Mouse (Mus musculus) kidney, postnatal 36 days (tissue): ENCODE measurements around the gene Zfp790.
"Not testable (repeated sequence)": the region's sequence is repeated elsewhere in the genome, so short reads cannot be mapped to it uniquely, and the experiment has no call there.

Experiments used
- DNase-seq, 2 experiments: peaks; one replicate each; pipeline ENCODE4 v3.0.0; 2021 to 2022; ENCODE audit warnings: mixed read lengths in 2 of 2

The Zfp790 gene

DNA sequence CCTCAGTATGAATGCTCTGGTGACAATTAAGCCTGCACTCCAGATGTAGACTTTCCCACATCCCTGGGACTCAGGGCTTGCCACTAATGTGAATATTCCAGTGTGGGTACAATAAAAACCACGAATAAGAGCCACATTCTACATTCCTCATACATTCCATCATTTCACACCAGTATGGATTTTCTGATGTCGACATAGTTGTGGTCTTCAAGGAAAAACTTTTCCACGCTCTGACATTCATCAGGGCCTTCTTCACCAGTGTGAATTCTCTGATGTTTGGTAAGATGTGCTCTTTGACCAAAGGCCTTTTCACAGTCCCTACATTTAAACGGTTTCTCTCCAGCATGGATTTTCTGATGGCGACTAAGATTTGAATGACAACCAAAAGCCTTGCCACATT is 28.7 kb downstream of the Zfp790 start:
- no peak for DNase-seq

DNA sequence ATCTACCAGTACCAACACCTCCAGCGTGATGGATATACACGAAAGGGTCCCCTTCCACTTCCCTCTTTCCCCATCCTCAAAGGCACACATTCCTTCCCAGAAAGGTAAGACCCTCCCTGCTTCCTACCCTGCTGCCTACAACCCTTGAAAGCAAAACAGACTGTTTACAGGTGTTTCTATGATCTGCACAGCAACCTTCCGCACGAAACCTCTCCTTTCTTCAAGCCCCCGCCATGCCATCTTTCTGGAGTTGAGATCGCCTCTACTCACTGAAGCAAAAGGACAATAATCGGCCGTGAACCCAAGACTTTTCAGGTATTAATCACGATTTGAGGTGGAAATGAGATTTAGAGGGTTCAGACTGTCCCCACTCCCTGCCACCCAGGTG is 36.9 kb downstream of the Zfp790 start:
- DNase-seq: no peak

DNA sequence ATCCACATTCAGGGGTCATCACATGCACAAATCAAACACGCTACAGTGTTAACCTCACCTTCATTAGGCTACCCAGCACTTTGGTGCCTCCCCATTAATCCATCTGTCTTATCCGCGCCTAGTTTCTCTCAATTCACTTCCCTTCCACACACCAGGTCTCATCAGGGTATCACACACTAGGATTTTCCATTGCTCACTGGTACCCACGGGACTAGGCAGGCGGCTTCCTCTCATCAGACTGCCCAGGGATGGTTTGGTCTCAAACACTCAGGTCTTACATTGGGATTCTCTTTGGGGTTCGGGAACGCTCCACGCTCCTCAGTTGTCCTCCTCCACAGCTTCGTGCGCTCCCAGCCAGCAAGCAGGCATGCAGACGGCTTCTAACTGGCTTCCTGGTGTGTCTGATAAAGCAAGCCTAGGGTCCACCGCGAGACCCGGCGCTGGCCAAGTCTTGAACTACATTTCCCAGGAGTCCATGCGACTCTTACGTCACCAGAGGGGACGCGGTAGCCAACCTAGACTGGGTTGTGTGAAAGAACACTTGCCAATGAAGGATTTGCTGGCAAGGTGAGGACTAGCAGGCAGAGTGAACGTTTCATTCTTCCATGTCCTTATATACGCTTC is 37.4 kb downstream of the Zfp790 start, which contains the start of gene Zfp940:
TSS of gene Zfp940 (minus strand) at position 451 of the 624 bp plus-strand sequence.
- peak; percentile 87 to 91 for DNase-seq

DNA sequence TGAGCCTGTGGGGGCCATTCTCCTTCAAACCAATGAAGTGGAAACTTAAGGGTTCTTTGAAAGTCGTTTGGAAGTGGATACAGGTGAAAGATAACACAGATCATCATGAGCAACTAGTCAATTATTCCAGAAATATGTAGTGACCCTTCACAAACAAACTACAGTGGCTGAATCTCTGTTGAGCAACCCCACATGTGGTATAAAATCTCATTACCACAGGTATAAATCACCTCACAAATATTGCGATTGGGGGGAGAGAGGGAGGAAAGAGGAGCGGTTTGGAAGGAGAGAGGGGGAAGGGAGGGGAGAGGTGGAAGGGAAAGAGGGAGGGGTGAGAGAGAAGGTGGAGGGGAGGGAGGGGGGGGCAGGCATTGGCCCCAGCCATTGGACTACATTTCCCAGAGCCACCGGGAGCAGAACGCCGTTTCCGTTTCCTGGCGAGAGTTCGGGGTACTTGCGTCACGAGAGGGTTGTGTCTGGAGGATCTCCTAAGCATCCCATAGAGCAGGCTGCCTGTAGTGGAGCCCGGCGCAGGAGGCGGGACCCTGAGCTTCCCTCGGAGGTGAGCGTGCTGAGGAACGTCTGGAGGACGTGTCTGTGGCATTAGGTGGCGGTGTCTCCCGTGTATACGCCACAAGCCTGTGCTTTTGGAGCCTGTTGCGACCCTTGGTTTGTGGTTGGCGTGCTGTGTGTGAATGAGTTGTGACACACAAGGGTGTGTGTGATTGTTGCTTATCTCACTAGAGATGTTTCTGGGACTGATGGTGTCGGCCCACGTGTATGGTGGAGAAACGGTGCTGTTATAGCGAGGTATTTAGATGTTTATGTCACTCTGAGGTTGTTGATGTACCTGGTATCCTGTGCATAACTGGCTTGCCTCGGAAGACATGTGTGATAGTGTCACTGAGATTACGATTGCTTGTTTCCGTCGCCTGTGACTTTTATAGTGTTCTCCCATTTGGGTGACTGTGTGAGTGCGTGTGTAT is 43.9 kb downstream of the Zfp790 start, which contains the start of gene Zfp420:
TSS of gene Zfp420 (plus strand) at position 448 of the 986 bp plus-strand sequence.
- DNase-seq: peak; percentile 93 to 95

DNA sequence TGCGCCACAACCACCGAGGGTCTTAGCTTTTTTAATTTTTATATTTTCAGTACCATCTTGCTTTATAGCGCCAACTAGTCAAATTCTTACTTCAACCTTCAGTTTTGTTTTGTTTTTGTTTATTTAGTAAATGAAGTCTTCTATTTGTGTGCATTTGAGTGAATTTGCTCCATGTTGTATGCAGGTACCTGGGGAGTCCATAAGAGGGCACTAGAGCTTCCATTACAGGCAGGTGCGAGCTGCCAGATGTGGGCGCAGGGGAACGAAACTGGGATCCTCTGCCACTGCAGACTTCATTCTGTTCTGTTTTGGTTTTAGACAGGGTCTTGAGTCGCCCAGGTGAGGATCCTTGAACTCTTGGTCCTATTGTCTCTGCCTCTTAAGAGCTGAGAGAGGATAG is 45.7 kb downstream of the Zfp790 start:
- DNase-seq: no peak

DNA sequence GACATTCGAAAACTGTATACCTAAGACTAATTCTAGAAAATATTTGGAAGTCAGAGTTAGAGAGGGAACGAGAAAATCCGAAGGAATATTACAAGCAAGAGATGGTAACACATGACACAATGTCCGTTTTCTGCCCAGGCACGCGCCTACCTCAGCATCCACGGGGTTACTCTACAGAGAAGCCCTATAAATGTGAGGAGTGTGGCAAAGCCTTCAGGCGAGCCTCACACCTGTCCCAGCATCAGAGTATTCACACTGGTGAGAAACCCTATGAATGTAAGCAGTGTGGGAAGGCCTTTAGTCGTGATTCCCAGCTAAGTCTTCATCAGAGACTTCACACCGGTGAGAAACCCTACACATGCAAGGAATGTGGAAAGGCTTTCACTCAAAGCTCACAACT is 58.3 kb downstream of the Zfp790 start:
- no peak for DNase-seq

DNA sequence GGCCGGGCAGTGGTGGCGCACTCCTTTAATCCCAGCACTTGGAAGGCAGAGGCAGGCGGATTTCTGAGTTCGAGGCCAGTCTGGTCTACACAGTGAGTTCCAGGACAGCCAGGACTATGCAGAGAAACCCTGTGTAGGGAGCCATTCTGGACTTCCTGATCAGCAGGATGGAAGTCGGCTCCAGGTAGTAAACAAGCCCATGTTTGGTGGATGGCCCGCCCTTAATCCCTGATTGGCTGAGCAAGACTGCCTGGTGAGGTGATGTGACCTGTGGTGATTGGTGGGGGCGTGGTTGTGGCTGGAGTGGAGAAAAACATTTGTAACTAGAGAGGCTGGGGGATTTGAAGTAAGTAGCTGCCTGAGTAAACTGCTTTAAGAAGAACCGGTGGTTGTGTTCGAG is 61.6 kb downstream of the Zfp790 start:
- DNase-seq: not testable (repeated sequence)

DNA sequence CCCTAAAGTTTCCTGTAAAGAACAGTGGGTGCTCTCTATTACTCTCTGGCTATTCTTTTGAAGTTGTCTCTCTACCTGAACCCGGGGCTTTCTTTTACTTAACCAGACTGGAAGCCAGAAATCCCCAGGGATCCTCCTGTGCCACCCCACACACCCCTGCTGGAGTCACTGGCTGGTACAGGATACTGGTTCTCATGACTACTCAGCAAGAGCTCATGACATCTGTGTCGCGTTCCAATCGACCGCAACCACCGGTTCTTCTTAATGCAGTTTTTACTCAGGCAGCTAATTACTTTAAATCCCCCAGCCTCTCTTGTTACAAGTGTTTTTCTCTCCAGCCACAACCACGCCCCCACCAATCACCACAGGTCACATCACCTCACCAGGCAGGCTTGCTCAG is 64.1 kb downstream of the Zfp790 start:
- no peak for DNase-seq
